Mouse (Mus musculus) limb, embryonic 12.5 days (tissue): ENCODE data around the gene Yme1l1. TPM values are rescaled to one million over a fixed set of nuclear protein-coding genes. Genes with fewer than 3 reads are reported as not detected.
A peak's percentile ranks its signal among the peaks of the same experiment; 100 is the strongest.

Source experiments
- ATAC-seq: fragments of 200-750 bp; cut with Nextera tagmentation; 2 replicates; pipeline ENCODE4 v1.8.0; 2017; ENCODE audit warnings: low read depth, moderate TSS enrichment; ENCODE audit not compliant: insufficient number of reproducible peaks, insufficient read depth, low FRiP score, low TSS enrichment
- H3K27ac ChIP-seq: fragments of 300-500 bp; sonication (generic); 2 replicates; pipeline ENCODE4 v1.5.1; 2016; ENCODE audit warnings: mild to moderate bottlenecking, moderate library complexity
- H3K27me3 ChIP-seq: fragments of 300-500 bp; sonication (generic); 2 replicates; pipeline ENCODE4 v1.6.1; 2016; ENCODE audit warnings: mild to moderate bottlenecking, moderate library complexity
- H3K36me3 ChIP-seq: fragments of 300-500 bp; sonication (generic); 2 replicates; pipeline ENCODE4 v1.6.1; 2016; ENCODE audit warnings: mild to moderate bottlenecking, moderate library complexity
- H3K4me1 ChIP-seq: fragments of 300-500 bp; sonication (generic); replicated peaks from 2 replicates; pipeline ENCODE4 v1.6.1; 2016
- H3K4me2 ChIP-seq: fragments of 300-500 bp; sonication (generic); 2 replicates; pipeline ENCODE4 v1.6.1; 2016; ENCODE audit warnings: mild to moderate bottlenecking, moderate library complexity
- H3K4me3 ChIP-seq: fragments of 300-500 bp; sonication (generic); replicated peaks from 2 replicates; pipeline ENCODE4 v1.5.1; 2016; ENCODE audit warnings: mild to moderate bottlenecking
- H3K9ac ChIP-seq: fragments of 300-500 bp; sonication (generic); replicated peaks from 2 replicates; pipeline ENCODE4 v1.6.1; 2016; ENCODE audit warnings: mild to moderate bottlenecking, moderate library complexity
- H3K9me3 ChIP-seq: fragments of 300-500 bp; sonication (generic); 2 replicates; pipeline ENCODE4 v1.6.1; 2016; ENCODE audit warnings: mild to moderate bottlenecking, moderate library complexity
- WGBS: fragments of 180-500 bp; shearing (Covaris S2); methylation state at CpG from one replicate; pipeline ENCODE4 v1.1.7; 2016; 5-methylcytosine and 5-hydroxymethylcytosine counted together
- polyA plus RNA-seq: library from polyadenylated mRNA; unstranded; fragments of >200 nt; fragmentation: Nextera tagmentation; extraction: Ambion mirVana; gene quantifications from 2 replicates; pipeline ENCODE4 v1.2.1, GENCODE M21; 2016

Gene Yme1l1
- polyA plus RNA-seq = 90.2 and 96.7 TPM in 2 replicates

GRCm38 (mm10) chr2:23155777-23156607 lies at the start of gene Yme1l1, which contains the start of gene Mastl:
Yme1l1 (plus strand) TSS chr2:23156369.
Mastl (minus strand) TSS chr2:23156024.
- no peaks in the 10 kb centered on the region for H3K9me3 ChIP-seq
- H3K4me1 ChIP-seq = peaks cover 19% of the 10 kb centered on the region
- H3K27me3 ChIP-seq = no peaks in the 10 kb centered on the region
- peaks cover 10% of the 10 kb centered on the region for H3K36me3 ChIP-seq
- peak within 1 kb of the TSS; percentile 98 for H3K27ac ChIP-seq
- H3K4me3 ChIP-seq = peak within 1 kb of the TSS; percentile 73
- peak within 1 kb of the TSS; percentile 79 for H3K4me2 ChIP-seq
- peak within 1 kb of the TSS; percentile 74 for H3K9ac ChIP-seq
- WGBS = under 1% methylated on average over 61 of the region's 61 CpGs
- peak; percentile 98 for ATAC-seq

- Histone ChIP-seq H3K27me3 (no peaks in the 10 kb centered on the region), H3K36me3 (peaks cover 38% of the 10 kb centered on the region), H3K4me2 (no peak overlapping the region), H3K4me1 (no peaks in the 10 kb centered on the region), H3K27ac (no peak overlapping the region), H3K9ac (no peak overlapping the region), H3K9me3 (no peaks in the 10 kb centered on the region), H3K4me3 (no peak overlapping the region)
- ATAC-seq = no peak
Measured at GRCm38 (mm10) chr2:23119573-23119972, 36.6 kb upstream of the Yme1l1 start.

GRCm38 (mm10) chr2:23155199-23155621 lies 959 bp upstream of the Yme1l1 start:
- H3K4me2 ChIP-seq = peak overlapping the region; percentile 79
- peaks cover 11% of the 10 kb centered on the region; the same call in 1 of the 2 replicates for H3K36me3 ChIP-seq
- 6% methylated on average over 5 of the region's 5 CpGs for WGBS
- peak overlapping the region; percentile 60 for H3K9ac ChIP-seq
- H3K27ac ChIP-seq = peak overlapping the region; percentile 98
- no peaks in the 10 kb centered on the region for H3K27me3 ChIP-seq
- peaks cover 19% of the 10 kb centered on the region for H3K4me1 ChIP-seq
- ATAC-seq = peak; percentile 1; the same call in 1 of the 2 replicates
- H3K9me3 ChIP-seq = no peaks in the 10 kb centered on the region
- H3K4me3 ChIP-seq = peak overlapping the region; percentile 73

- Histone ChIP-seq H3K27me3 (no peaks in the 10 kb centered on the region), H3K27ac (peak overlapping the region; percentile 98), H3K9ac (peak overlapping the region; percentile 74), H3K4me2 (peak overlapping the region; percentile 60), H3K4me1 (peaks cover 19% of the 10 kb centered on the region), H3K4me3 (peak overlapping the region; percentile 73), H3K9me3 (no peaks in the 10 kb centered on the region), H3K36me3 (peaks cover 16% of the 10 kb centered on the region)
- WGBS = under 1% methylated on average over 17 of the region's 17 CpGs
- peak; percentile 35; the same call in 1 of the 2 replicates for ATAC-seq
Measured at GRCm38 (mm10) chr2:23156608-23157081, 476 bp downstream of the Yme1l1 start.

GRCm38 (mm10) chr2:23172305-23172704 lies 16.1 kb downstream of the Yme1l1 start:
- H3K27me3 ChIP-seq = no peaks in the 10 kb centered on the region
- no peak overlapping the region for H3K27ac ChIP-seq
- H3K4me2 ChIP-seq = no peak overlapping the region
- no peak overlapping the region for H3K9ac ChIP-seq
- H3K4me3 ChIP-seq = no peak overlapping the region
- no peaks in the 10 kb centered on the region for H3K9me3 ChIP-seq
- WGBS = 89% methylated on average over 3 of the region's 3 CpGs
- H3K36me3 ChIP-seq = peaks cover 81% of the 10 kb centered on the region
- no peaks in the 10 kb centered on the region for H3K4me1 ChIP-seq
- ATAC-seq = no peak

GRCm38 (mm10) chr2:23194366-23194765 lies 38.2 kb downstream of the Yme1l1 start:
- Histone ChIP-seq H3K4me3 (no peak overlapping the region), H3K9ac (no peak overlapping the region), H3K27me3 (no peaks in the 10 kb centered on the region), H3K9me3 (no peaks in the 10 kb centered on the region), H3K36me3 (peaks cover 74% of the 10 kb centered on the region), H3K4me2 (no peak overlapping the region), H3K4me1 (no peaks in the 10 kb centered on the region), H3K27ac (no peak overlapping the region)
- ATAC-seq = no peak
- 89% methylated on average over 1 of the region's 1 CpGs for whole genome bisulfite sequencing

- Histone ChIP-seq H3K27me3 (no peaks in the 10 kb centered on the region), H3K9me3 (no peaks in the 10 kb centered on the region), H3K9ac (no peak overlapping the region), H3K27ac (no peak overlapping the region), H3K4me3 (no peak overlapping the region), H3K4me1 (no peaks in the 10 kb centered on the region), H3K36me3 (peaks cover 38% of the 10 kb centered on the region), H3K4me2 (no peak overlapping the region)
- no peak for ATAC-seq
- 98% methylated on average over 1 of the region's 1 CpGs for WGBS
Measured at GRCm38 (mm10) chr2:23201034-23201433, 44.9 kb downstream of the Yme1l1 start.

GRCm38 (mm10) chr2:23202900-23203670 lies 46.9 kb downstream of the Yme1l1 start:
- WGBS = 64% methylated on average over 15 of the region's 15 CpGs
- no peak overlapping the region for H3K4me2 ChIP-seq
- no peak overlapping the region for H3K27ac ChIP-seq
- H3K9me3 ChIP-seq = no peaks in the 10 kb centered on the region
- H3K9ac ChIP-seq = no peak overlapping the region
- no peaks in the 10 kb centered on the region for H3K27me3 ChIP-seq
- H3K4me1 ChIP-seq = no peaks in the 10 kb centered on the region
- peaks cover 29% of the 10 kb centered on the region for H3K36me3 ChIP-seq
- no peak for ATAC-seq
- H3K4me3 ChIP-seq = no peak overlapping the region

- WGBS = 82% methylated on average over 15 of the region's 15 CpGs
- Histone ChIP-seq H3K27me3 (no peaks in the 10 kb centered on the region), H3K4me3 (no peak within 1 kb of the TSS), H3K9me3 (no peaks in the 10 kb centered on the region), H3K9ac (no peak within 1 kb of the TSS), H3K36me3 (no peaks in the 10 kb centered on the region), H3K4me2 (no peak within 1 kb of the TSS), H3K4me1 (no peaks in the 10 kb centered on the region), H3K27ac (no peak within 1 kb of the TSS)
- no peak for ATAC-seq
Measured at GRCm38 (mm10) chr2:23207070-23207526, 50.9 kb downstream of the Yme1l1 start, which contains the start of gene 4931423N10Rik. 4931423N10Rik (plus strand) TSS chr2:23207476.

- Histone ChIP-seq H3K27me3 (no peaks in the 10 kb centered on the region), H3K36me3 (no peaks in the 10 kb centered on the region)
- no peak for ATAC-seq
Measured at GRCm38 (mm10) chr2:23213661-23214060, 57.5 kb downstream of the Yme1l1 start.

GRCm38 (mm10) chr2:23225199-23225598 lies 69.0 kb downstream of the Yme1l1 start:
- H3K9me3 ChIP-seq = no peaks in the 10 kb centered on the region
- no peaks in the 10 kb centered on the region for H3K27me3 ChIP-seq
- no peak for ATAC-seq
- 52% methylated on average over 7 of the region's 7 CpGs for WGBS
- no peaks in the 10 kb centered on the region for H3K4me1 ChIP-seq
- no peak overlapping the region for H3K27ac ChIP-seq
- no peaks in the 10 kb centered on the region for H3K36me3 ChIP-seq
- no peak overlapping the region for H3K4me3 ChIP-seq
- H3K9ac ChIP-seq = no peak overlapping the region
- H3K4me2 ChIP-seq = no peak overlapping the region

More at GRCm38 (mm10) chr2:23213661-23214060, 57.5 kb downstream of the Yme1l1 start:
- Histone ChIP-seq H3K27ac (no peak overlapping the region), H3K4me2 (no peak overlapping the region), H3K4me1 (no peaks in the 10 kb centered on the region), H3K4me3 (no peak overlapping the region), H3K9me3 (no peaks in the 10 kb centered on the region), H3K9ac (no peak overlapping the region)
- WGBS = 84% methylated on average over 5 of the region's 5 CpGs
